Mouse (Mus musculus) kidney, postnatal 10 days (tissue): Measurements from ENCODE around the gene Slc52a3.
A peak's percentile ranks its signal among the peaks of the same experiment; 100 is the strongest.

ENCODE experiments used
- DNase-seq: peaks from one replicate; pipeline ENCODE4 v3.0.0; 2021; ENCODE audit warnings: mixed read lengths

Gene Slc52a3

GRCm38 (mm10) chr2:151973595-151974562, 22.4 kb upstream of the Slc52a3 start:
- DNase-seq, result peak; percentile 78

- DNase-seq, result no peak
These were observed 21.0 kb upstream of the Slc52a3 start for GRCm38 (mm10) chr2:151975295-151975694.

- peak; percentile 59 for DNase-seq
These were observed 20.2 kb upstream of the Slc52a3 start for GRCm38 (mm10) chr2:151976067-151976466.

- no peak for DNase-seq
These were observed 18.4 kb upstream of the Slc52a3 start for GRCm38 (mm10) chr2:151977689-151978440.

GRCm38 (mm10) chr2:151978494-151978893, 17.8 kb upstream of the Slc52a3 start:
- peak; percentile 45 for DNase-seq

- peak; percentile 96 for DNase-seq
These were observed 16.6 kb upstream of the Slc52a3 start, which contains the start of gene Fam110a for GRCm38 (mm10) chr2:151979470-151980354. Gene Fam110a (minus strand): TSS chr2:151980219.

- no peak for DNase-seq
These were observed 16.0 kb upstream of the Slc52a3 start for GRCm38 (mm10) chr2:151980355-151980693.

- no peak for DNase-seq
These were observed 15.0 kb upstream of the Slc52a3 start for GRCm38 (mm10) chr2:151981268-151981667.

GRCm38 (mm10) chr2:151982476-151982875, 13.8 kb upstream of the Slc52a3 start:
- DNase-seq, result no peak

- DNase-seq, result no peak
These were observed 12.3 kb upstream of the Slc52a3 start for GRCm38 (mm10) chr2:151984019-151984418.

GRCm38 (mm10) chr2:151985426-151986172, 10.7 kb upstream of the Slc52a3 start:
- DNase-seq, result peak; percentile 48

GRCm38 (mm10) chr2:151986958-151987357, 9.4 kb upstream of the Slc52a3 start:
- DNase-seq, result no peak

GRCm38 (mm10) chr2:151988978-151989377, 7.3 kb upstream of the Slc52a3 start:
- no peak for DNase-seq

GRCm38 (mm10) chr2:151990985-151991394, 5.3 kb upstream of the Slc52a3 start:
- no peak for DNase-seq

GRCm38 (mm10) chr2:151991446-151991845, 4.9 kb upstream of the Slc52a3 start:
- no peak for DNase-seq

GRCm38 (mm10) chr2:151994350-151995122, 1.8 kb upstream of the Slc52a3 start:
- DNase-seq, result peak; percentile 89

- peak; percentile 38 for DNase-seq
These were observed 872 bp downstream of the Slc52a3 start for GRCm38 (mm10) chr2:151997190-151997575.

GRCm38 (mm10) chr2:151997776-151998504, 1.6 kb downstream of the Slc52a3 start:
- DNase-seq, result no peak

GRCm38 (mm10) chr2:151998505-151998899, 2.2 kb downstream of the Slc52a3 start:
- no peak for DNase-seq

- DNase-seq, result no peak
These were observed 2.6 kb downstream of the Slc52a3 start for GRCm38 (mm10) chr2:151998932-151999331.
